Mouse (Mus musculus) G1E-ER4 (cell line): ENCODE results near the gene Naaladl2. TPM values are rescaled to one million over a fixed set of nuclear protein-coding genes. Genes with fewer than 3 reads are reported as not detected.

Experiments used
- GATA1 ChIP-seq: IDR thresholded peaks from one replicate; pipeline ENCODE4 v1.8.0; 2012; ENCODE audit warnings: low read length, inconsistent platforms
- polyA plus RNA-seq: library from polyadenylated mRNA; stranded (reverse); fragments of >175 nt; gene quantifications from 2 replicates; pipeline ENCODE4 v1.2.3, GENCODE M21; 2012

Naaladl2 gene
- polyA plus RNA-seq, 1 experiment: not detected

- TF ChIP-seq GATA1: no peak
Observed at GRCm38 (mm10) chr3:25019972-25020371, 124.1 kb downstream of the Naaladl2 start.

- TF ChIP-seq GATA1: no peak
Observed at GRCm38 (mm10) chr3:25010751-25011150, 133.3 kb downstream of the Naaladl2 start.

- TF ChIP-seq GATA1: no peak
Observed at GRCm38 (mm10) chr3:24992577-24992976, 151.5 kb downstream of the Naaladl2 start.

DNA sequence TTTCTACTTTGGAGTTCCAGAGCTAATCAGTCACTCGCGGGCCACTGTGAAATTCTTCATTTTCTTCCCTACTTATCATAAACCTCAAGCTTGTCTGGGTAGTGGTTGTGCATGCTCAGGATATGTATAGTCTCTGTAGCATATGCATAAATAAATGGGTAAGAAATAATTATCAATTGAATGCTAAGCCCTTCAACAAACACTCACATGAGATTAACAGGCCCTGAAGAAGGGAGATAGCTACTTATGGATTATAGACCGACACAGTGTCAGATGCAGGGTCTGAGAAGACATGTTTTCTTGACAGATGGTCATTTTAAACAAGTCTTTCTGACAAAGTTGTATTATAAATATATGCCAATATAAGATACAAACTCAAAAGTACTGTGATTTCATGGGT, 152.0 kb downstream of the Naaladl2 start:
- TF ChIP-seq GATA1: no peak

DNA sequence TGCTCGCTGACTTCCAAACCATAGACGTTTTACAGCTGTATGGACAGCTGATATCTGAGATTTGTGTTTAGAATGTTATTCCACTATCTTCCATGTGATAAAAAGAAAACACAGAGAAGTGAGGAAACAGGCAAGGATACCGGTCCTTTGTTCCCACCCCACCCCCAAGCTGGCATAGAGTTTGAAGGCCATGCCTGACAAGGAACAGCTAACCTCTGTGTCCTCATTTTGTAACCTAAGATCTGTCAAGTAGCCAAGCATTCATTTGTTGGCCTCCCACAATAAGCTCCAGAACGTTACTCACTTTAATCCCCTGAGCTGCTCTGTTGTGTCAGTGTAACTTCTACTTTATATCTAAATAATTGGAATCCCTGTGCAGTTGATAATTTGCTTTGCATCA, 161.9 kb downstream of the Naaladl2 start:
- no peak for TF ChIP-seq GATA1

DNA sequence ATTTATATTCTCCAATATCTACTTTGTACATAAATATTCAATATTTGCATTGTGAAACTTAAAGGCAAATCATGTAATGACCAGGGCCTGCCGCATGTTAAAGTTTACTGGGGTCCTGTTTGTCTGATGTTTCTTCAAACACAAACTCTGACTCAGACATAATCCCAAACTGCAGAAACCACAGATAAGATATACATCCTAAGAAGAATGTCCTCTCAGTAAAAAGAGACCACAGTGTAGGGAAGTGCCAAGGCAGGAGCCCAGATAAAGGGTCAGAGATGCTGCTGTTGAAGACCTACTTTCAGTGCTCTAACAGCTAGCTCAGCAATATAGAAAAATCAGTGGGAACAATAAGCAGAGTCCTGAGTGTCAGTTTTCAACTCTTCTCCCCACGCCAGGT, 201.9 kb downstream of the Naaladl2 start:
- TF ChIP-seq GATA1: no peak

- TF ChIP-seq GATA1: no peak
Observed at GRCm38 (mm10) chr3:24938507-24939182, 205.4 kb downstream of the Naaladl2 start.

- TF ChIP-seq GATA1: no peak
Observed at GRCm38 (mm10) chr3:24921811-24922210, 222.2 kb downstream of the Naaladl2 start.

DNA sequence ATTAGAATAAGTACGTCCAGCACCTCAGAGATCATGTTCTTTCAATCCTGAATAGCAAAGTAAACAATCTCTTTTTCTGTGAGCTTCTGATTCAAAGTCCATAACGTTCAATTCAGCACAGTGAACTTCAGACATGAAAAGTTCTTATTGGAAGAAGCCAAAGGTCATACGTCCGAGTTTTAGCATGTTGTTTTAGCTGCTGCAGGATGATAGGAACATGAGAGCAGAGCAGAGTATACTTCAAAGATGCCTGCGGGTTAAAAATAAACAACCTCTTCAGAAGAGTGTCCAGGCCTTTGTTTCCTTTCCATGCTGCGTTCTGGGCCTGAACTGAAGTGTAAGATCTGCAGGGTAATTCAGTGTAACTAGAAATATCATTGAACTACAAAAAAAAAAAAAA, 222.7 kb downstream of the Naaladl2 start:
- no peak for TF ChIP-seq GATA1

- no peak for TF ChIP-seq GATA1
Observed at GRCm38 (mm10) chr3:24905425-24905960, 238.6 kb downstream of the Naaladl2 start.

- no peak for TF ChIP-seq GATA1
Observed at GRCm38 (mm10) chr3:24888801-24889200, 255.3 kb downstream of the Naaladl2 start.

DNA sequence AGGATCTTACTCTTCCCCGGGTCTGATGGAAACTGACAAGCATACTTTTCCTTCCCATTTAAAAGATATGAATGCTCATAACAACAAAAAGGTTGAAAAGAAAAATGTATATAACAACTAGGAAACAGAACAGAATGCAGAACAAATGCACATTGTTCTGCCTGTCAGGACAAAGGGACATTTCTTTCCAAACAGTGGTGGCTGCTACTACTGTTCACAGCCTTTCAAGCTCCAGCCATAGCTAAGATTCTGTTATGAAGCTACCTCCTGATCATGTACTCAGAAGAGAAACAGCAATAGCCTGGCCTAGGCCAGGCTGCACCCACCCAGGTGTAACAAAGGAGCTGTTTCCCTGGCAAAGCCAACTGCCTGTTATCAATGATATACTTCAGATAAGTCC, 271.8 kb downstream of the Naaladl2 start:
- TF ChIP-seq GATA1: no peak

DNA sequence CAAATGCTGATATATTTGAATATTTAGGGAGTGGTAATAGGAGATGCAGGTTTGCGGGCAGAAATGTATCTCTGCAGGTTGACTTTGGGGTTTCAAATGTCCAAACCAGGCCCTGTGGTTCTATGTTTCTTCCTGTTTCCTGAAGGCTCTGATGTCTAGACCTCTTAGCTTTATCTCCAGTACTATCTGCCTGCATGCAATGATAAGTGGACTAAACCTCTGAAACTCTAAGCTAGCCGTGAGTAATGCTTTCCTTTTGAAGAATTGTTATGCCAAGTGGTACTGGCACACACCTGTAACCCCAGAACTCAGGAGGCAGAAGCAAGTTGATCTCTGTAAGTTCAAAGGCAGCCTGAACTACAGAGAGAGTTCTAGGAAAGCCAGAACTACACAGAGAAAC, 291.1 kb downstream of the Naaladl2 start:
- no peak for TF ChIP-seq GATA1

DNA sequence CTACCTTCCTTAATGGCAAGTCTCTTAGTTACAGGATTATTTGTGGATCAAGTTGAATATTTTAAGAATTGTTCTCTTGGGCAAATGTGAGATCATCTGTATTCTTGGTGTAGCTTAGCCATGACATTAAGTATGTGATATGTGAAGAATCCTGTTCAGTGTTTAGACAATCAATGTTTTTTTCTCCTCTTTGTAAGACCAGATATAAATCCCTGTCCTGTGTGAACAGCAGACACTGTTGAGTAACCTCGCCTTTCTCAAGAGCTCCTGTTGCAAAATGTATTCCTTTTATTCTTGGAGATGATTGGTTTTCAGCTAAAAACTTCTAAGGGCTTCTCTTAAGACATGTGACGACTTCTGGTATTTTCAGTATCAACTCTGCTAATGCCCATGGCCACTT, 347.3 kb downstream of the Naaladl2 start:
- no peak for TF ChIP-seq GATA1

- TF ChIP-seq GATA1: no peak
Observed at GRCm38 (mm10) chr3:24787451-24788148, 356.5 kb downstream of the Naaladl2 start.

DNA sequence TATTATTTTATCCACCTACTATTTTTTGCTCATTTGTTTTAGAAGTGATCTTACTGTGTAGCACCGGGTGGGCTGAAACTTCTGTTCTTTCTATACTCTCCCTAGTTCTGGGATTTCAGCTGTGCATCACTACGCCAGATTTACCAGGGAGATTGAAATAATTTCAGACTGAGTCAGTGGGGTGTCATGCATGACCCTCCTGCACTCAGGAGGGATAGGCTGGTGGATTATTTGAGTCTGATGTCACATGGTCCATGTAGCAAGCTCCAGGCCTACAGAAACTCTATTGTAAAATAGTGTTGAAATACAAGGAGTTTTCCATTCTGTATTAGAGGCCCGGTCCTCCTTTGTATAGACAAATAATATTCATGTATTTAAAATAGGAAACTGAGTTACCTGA, 360.0 kb downstream of the Naaladl2 start:
- TF ChIP-seq GATA1: no peak

GRCm38 (mm10) chr3:24783462-24783829, 360.6 kb downstream of the Naaladl2 start:
- no peak for TF ChIP-seq GATA1

DNA sequence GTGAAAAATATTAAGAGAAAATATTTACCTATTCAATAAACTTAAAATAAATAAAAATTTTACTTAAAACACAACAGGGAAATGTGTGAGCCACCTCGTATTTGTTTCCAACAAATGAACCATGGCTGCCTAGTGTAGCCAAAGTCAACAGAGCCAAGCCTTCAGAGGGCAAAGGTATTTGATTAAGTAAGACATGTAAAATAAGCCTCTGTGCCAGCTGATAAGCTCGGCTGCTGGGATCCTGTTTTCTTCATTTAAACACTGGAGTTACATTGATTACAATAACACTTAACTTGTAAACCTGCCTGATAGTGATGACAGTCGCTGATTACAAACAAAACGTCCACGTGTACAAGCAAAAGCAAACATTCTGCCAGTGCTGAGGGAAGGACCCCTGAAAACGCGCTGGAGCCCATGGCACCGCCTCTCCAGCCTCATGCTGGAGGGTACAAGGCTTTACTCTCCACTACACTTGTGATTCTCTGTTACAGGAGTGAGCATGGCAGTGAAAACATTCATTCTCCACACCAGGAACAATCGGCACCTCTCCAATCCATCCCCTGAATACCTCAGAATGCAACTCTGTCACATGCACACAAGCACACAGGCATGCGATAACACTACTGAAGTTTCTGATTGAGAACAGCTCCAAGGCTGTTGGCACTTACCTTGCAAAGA, 361.1 kb downstream of the Naaladl2 start:
- TF ChIP-seq GATA1: no peak
